11 mouse cellular contexts compared by ENCODE assay signal in the genomic region with DNA sequence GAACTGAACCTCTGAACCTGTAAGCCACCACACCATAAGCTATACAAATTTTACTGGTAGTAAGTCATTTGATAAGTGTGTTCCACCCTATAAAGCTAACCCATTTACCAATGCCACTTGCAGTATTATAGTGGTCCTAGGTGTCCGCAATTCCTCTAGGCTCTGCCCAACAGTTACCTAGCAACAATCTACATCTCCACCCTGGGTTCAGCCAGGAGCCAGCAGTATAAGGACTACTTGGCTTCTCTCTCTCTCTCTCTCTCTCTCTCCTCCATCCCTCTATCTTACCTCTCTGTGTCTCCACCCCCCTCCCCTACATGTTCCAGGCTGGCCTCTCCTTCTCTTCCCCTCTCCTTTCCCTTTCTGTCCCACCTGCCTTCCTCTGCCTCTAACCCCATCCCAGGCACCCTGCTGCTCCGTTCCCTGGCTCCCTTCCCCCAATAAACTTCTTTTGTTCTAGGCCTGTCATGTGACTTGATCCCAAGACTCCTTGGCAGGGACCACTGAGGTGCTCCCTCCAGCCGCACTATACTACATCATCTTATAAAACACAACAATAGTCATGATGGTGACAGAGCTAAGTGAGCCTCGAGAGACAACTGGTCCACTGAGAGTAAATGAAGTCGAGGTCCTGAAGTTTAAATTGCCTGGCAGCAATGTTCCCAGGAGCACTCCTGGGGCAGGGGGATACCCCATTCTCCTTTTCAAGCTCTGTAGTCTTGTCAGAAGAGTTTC. TPM values are rescaled to one million over a fixed set of nuclear protein-coding genes. Genes with fewer than 3 reads are reported as not detected.
DNase-seq lines count a peak whose midpoint lies in the region; ATAC-seq and TF ChIP-seq lines count a peak whose summit lies in the region.
"Had no signal": no experiment of that assay in that cellular context is flagged by ENCODE, and none has a peak within 500 bp of the region (broad histone marks: within the 10 kb centered on the region; RNA-seq: fewer than 3 reads in every experiment).

No protein-coding gene starts in this region.

- no peak; the same call in 1 of the 2 replicates for ATAC-seq in hindbrain, embryonic 12.5 days (ENCODE audit: low FRiP score)
- ATAC-seq in hindbrain, embryonic 13.5 days (ENCODE audit: low FRiP score), result no peak
- peak; percentile 20; the same call in 1 of the 2 replicates for ATAC-seq in midbrain, embryonic 12.5 days (ENCODE audit: low FRiP score, low read depth)
- no peak for ATAC-seq in midbrain, embryonic 14.5 days (ENCODE audit: low FRiP score, low TSS enrichment)
- peak; percentile 64; the same call in 1 of the 2 replicates for ATAC-seq in embryonic facial prominence, embryonic 14.5 days (ENCODE audit: low read depth)
- no peak for ATAC-seq in liver, postnatal 0 days

- WGBS in hindbrain, embryonic 12.5 days, result 12% methylated on average over 5 of the region's 5 CpGs
- 18% methylated on average over 5 of the region's 5 CpGs for WGBS in hindbrain, embryonic 13.5 days
- WGBS in midbrain, embryonic 12.5 days, result 14% methylated on average over 5 of the region's 5 CpGs
- 16% methylated on average over 5 of the region's 5 CpGs for WGBS in midbrain, embryonic 14.5 days
- 28% methylated on average over 5 of the region's 5 CpGs for WGBS in embryonic facial prominence, embryonic 14.5 days
- 41% methylated on average over 5 of the region's 5 CpGs for WGBS in liver, postnatal 0 days (ENCODE audit: insufficient replicate concordance)
- WGBS in kidney, adult 2 months, result 57% methylated on average over 5 of the region's 5 CpGs

- no peak for TF ChIP-seq EP300 in liver, postnatal 0 days (IDR thresholded peaks at IDR 0.05; ENCODE audit: low read depth)

- H3K4me2 ChIP-seq in hindbrain, embryonic 12.5 days (replicated peaks), result 0 out of 2 replicates have a peak overlapping the region, but pooled peaks have one; percentile 3
- H3K4me2 ChIP-seq in hindbrain, embryonic 13.5 days, result no peak overlapping the region
- 0 out of 2 replicates have a peak overlapping the region, but pooled peaks have one; percentile 52 for H3K4me2 ChIP-seq in midbrain, embryonic 12.5 days (replicated peaks)
- H3K4me2 ChIP-seq in midbrain, embryonic 14.5 days (ENCODE audit: low read length), result no peak overlapping the region
- H3K4me2 ChIP-seq in embryonic facial prominence, embryonic 14.5 days (ENCODE audit: low read depth, low read length), result no peak overlapping the region
- peak overlapping the region; percentile 76 for H3K4me2 ChIP-seq in liver, postnatal 0 days (ENCODE audit: low read depth, low read length)

- H3K36me3 ChIP-seq in hindbrain, embryonic 12.5 days, result no peaks in the 10 kb centered on the region
- H3K36me3 ChIP-seq in hindbrain, embryonic 13.5 days, result no peaks in the 10 kb centered on the region
- H3K36me3 ChIP-seq in midbrain, embryonic 12.5 days, result no peaks in the 10 kb centered on the region
- no peaks in the 10 kb centered on the region for H3K36me3 ChIP-seq in midbrain, embryonic 14.5 days (ENCODE audit: control insufficient read depth, insufficient read depth, low read length)
- H3K36me3 ChIP-seq in embryonic facial prominence, embryonic 14.5 days (ENCODE audit: control insufficient read depth, insufficient read depth, low read length), result no peaks in the 10 kb centered on the region
- no peaks in the 10 kb centered on the region for H3K36me3 ChIP-seq in liver, postnatal 0 days (replicated peaks; ENCODE audit: insufficient read depth, low read length)
- H3K36me3 ChIP-seq in kidney, adult 2 months (ENCODE audit: control insufficient read depth, insufficient read depth, low read length), result no peaks in the 10 kb centered on the region
- H3K36me3 ChIP-seq: G1E; limb, embryonic 13.5 days had no signal

- no peak overlapping the region for H3K27ac ChIP-seq in hindbrain, embryonic 12.5 days
- H3K27ac ChIP-seq in hindbrain, embryonic 13.5 days, result no peak overlapping the region
- no peak overlapping the region for H3K27ac ChIP-seq in midbrain, embryonic 12.5 days (replicated peaks)
- no peak overlapping the region for H3K27ac ChIP-seq in midbrain, embryonic 14.5 days (replicated peaks; ENCODE audit: low read depth, low read length)
- H3K27ac ChIP-seq in embryonic facial prominence, embryonic 14.5 days (replicated peaks; ENCODE audit: low read depth, low read length), result no peak overlapping the region
- H3K27ac ChIP-seq in liver, postnatal 0 days (ENCODE audit: low read depth), result peak overlapping the region; percentile 94
- H3K27ac ChIP-seq in kidney, adult 2 months (ENCODE audit: insufficient read depth, low read depth, low read length), result no peak overlapping the region
- H3K27ac ChIP-seq: limb, embryonic 13.5 days had no signal

- TF ChIP-seq CTCF in liver, postnatal 0 days (IDR thresholded peaks at IDR 0.05; ENCODE audit: low read depth), result no peak
- no peak for TF ChIP-seq CTCF in kidney, adult 2 months (conservative IDR thresholded peaks at IDR 0.05; ENCODE audit: insufficient read depth, insufficient read length, low read depth, low read length)

- no peak overlapping the region for H3K9ac ChIP-seq in hindbrain, embryonic 12.5 days
- no peak overlapping the region for H3K9ac ChIP-seq in hindbrain, embryonic 13.5 days
- H3K9ac ChIP-seq in midbrain, embryonic 12.5 days (replicated peaks), result no peak overlapping the region
- no peak overlapping the region for H3K9ac ChIP-seq in midbrain, embryonic 14.5 days (replicated peaks; ENCODE audit: low read length)
- H3K9ac ChIP-seq in embryonic facial prominence, embryonic 14.5 days (ENCODE audit: low read depth, low read length), result no peak overlapping the region
- no peak overlapping the region for H3K9ac ChIP-seq in liver, postnatal 0 days (replicated peaks)

- no peak for TF ChIP-seq POLR2A in kidney, adult 2 months (IDR thresholded peaks at IDR 0.05; ENCODE audit: low read depth, low read length)

- DNase-seq in midbrain, embryonic 14.5 days, result no peak
- no peak for DNase-seq in embryonic facial prominence, embryonic 14.5 days (ENCODE audit: low spot score)
- DNase-seq in liver, postnatal 0 days, result no peak
- no peak for DNase-seq in thymus, postnatal 10 days (ENCODE audit: low spot score in 2 of 2)
- no peak for DNase-seq in kidney, adult 2 months
- DNase-seq: embryo, embryonic 11 days had no signal

- peaks cover 21% of the 10 kb centered on the region for H3K4me1 ChIP-seq in hindbrain, embryonic 12.5 days
- H3K4me1 ChIP-seq in hindbrain, embryonic 13.5 days (replicated peaks), result peaks cover 23% of the 10 kb centered on the region
- H3K4me1 ChIP-seq in midbrain, embryonic 12.5 days, result peaks cover 24% of the 10 kb centered on the region
- H3K4me1 ChIP-seq in midbrain, embryonic 14.5 days (ENCODE audit: control insufficient read depth, insufficient read depth, low read length), result peaks cover 14% of the 10 kb centered on the region; the same call in 1 of the 2 replicates
- 0 out of 2 replicates have a peak, but pooled peaks cover 7% of the 10 kb centered on the region for H3K4me1 ChIP-seq in embryonic facial prominence, embryonic 14.5 days (ENCODE audit: control insufficient read depth, insufficient read depth, low read length)
- peaks cover 54% of the 10 kb centered on the region for H3K4me1 ChIP-seq in liver, postnatal 0 days (ENCODE audit: insufficient read depth)
- no peaks in the 10 kb centered on the region for H3K4me1 ChIP-seq in kidney, adult 2 months (ENCODE audit: control insufficient read depth, insufficient read depth, low read length)

- H3K4me3 ChIP-seq in hindbrain, embryonic 12.5 days, result no peak overlapping the region
- H3K4me3 ChIP-seq in hindbrain, embryonic 13.5 days, result no peak overlapping the region
- H3K4me3 ChIP-seq in midbrain, embryonic 12.5 days, result no peak overlapping the region
- no peak overlapping the region for H3K4me3 ChIP-seq in midbrain, embryonic 14.5 days (replicated peaks; ENCODE audit: low read depth, low read length)
- no peak overlapping the region for H3K4me3 ChIP-seq in embryonic facial prominence, embryonic 14.5 days (ENCODE audit: low read depth, low read length)
- no peak overlapping the region for H3K4me3 ChIP-seq in liver, postnatal 0 days (ENCODE audit: low read depth, low read length)
- H3K4me3 ChIP-seq in kidney, adult 2 months (ENCODE audit: insufficient read depth, low read depth, low read length), result no peak overlapping the region

- H3K9me3 ChIP-seq in hindbrain, embryonic 12.5 days (replicated peaks), result 0 out of 2 replicates have a peak, but pooled peaks cover under 1% of the 10 kb centered on the region
- no peaks in the 10 kb centered on the region for H3K9me3 ChIP-seq in hindbrain, embryonic 13.5 days
- H3K9me3 ChIP-seq in midbrain, embryonic 12.5 days, result no peaks in the 10 kb centered on the region
- no peaks in the 10 kb centered on the region for H3K9me3 ChIP-seq in midbrain, embryonic 14.5 days (ENCODE audit: control insufficient read depth, low read length)
- peaks cover 2% of the 10 kb centered on the region; the same call in 1 of the 2 replicates for H3K9me3 ChIP-seq in embryonic facial prominence, embryonic 14.5 days (ENCODE audit: control insufficient read depth, low read length)
- no peaks in the 10 kb centered on the region for H3K9me3 ChIP-seq in liver, postnatal 0 days (ENCODE audit: low read length)
- H3K9me3 ChIP-seq: limb, embryonic 13.5 days had no signal

- H3K27me3 ChIP-seq in hindbrain, embryonic 12.5 days, result peaks cover 27% of the 10 kb centered on the region
- peaks cover 40% of the 10 kb centered on the region for H3K27me3 ChIP-seq in hindbrain, embryonic 13.5 days
- peaks cover 44% of the 10 kb centered on the region for H3K27me3 ChIP-seq in midbrain, embryonic 12.5 days
- H3K27me3 ChIP-seq in midbrain, embryonic 14.5 days (ENCODE audit: control insufficient read depth, insufficient read depth, low read length), result peaks cover 6% of the 10 kb centered on the region; the same call in 1 of the 2 replicates
- peaks cover 20% of the 10 kb centered on the region; the same call in 1 of the 2 replicates for H3K27me3 ChIP-seq in embryonic facial prominence, embryonic 14.5 days (replicated peaks; ENCODE audit: control insufficient read depth, insufficient read depth, low read length)
- no peaks in the 10 kb centered on the region for H3K27me3 ChIP-seq in liver, postnatal 0 days (ENCODE audit: insufficient read depth, low read length)
- H3K27me3 ChIP-seq in kidney, adult 2 months (replicated peaks; ENCODE audit: control insufficient read depth, insufficient read depth, low read length), result no peaks in the 10 kb centered on the region

RNA-seq across cellular contexts. Expression of a gene that starts 42.0 kb away (rescaled TPM):
- polyA plus RNA-seq in hindbrain, embryonic 12.5 days (2016; fragmentation: Nextera tagmentation; extraction: Ambion mirVana), result 6.2 and 7.3 TPM in 2 replicates
- 4.7 and 5.8 TPM in 2 replicates for polyA plus RNA-seq in hindbrain, embryonic 13.5 days (2015; fragmentation: Nextera tagmentation; extraction: Ambion mirVana)
- 2.2 TPM in 2 replicates for polyA plus RNA-seq in midbrain, embryonic 12.5 days (2016; fragmentation: Nextera tagmentation; extraction: Ambion mirVana)
- polyA plus RNA-seq in midbrain, embryonic 14.5 days (2014; fragmentation: Nextera tagmentation; extraction: Ambion mirVana), result 5.6 and 5.9 TPM in 2 replicates
- polyA plus RNA-seq in embryonic facial prominence, embryonic 14.5 days (2014; fragmentation: Nextera tagmentation; extraction: Ambion mirVana), result 12.0 and 16.5 TPM in 2 replicates
- polyA plus RNA-seq in liver, postnatal 0 days (2015; fragmentation: Nextera tagmentation; extraction: Ambion mirVana), result 8.6 and 12.1 TPM in 2 replicates
- 6.5 and 7.0 TPM in 2 replicates for polyA plus RNA-seq in kidney, adult 2 months (2012; rRNA removed)
- polyA plus RNA-seq: G1E had no signal

Comparison
In these comparisons a context has a peak if more than half of its experiments do, and no peak if none do; other contexts are left out.
1. ATAC-seq: peak in midbrain, embryonic 12.5 days (single experiment) and embryonic facial prominence, embryonic 14.5 days (single experiment); none in hindbrain, embryonic 12.5 days (single experiment), hindbrain, embryonic 13.5 days (single experiment), midbrain, embryonic 14.5 days (single experiment) and liver, postnatal 0 days (single experiment).
2. H3K4me2 ChIP-seq: peak in hindbrain, embryonic 12.5 days (single experiment), midbrain, embryonic 12.5 days (single experiment) and liver, postnatal 0 days (single experiment); none in hindbrain, embryonic 13.5 days (single experiment), midbrain, embryonic 14.5 days (single experiment) and embryonic facial prominence, embryonic 14.5 days (single experiment).